Mouse (Mus musculus) CD8-positive naive resting alpha-beta T cell, adult 57 days (primary cell): ENCODE results near the gene Ear14. TPM values are rescaled to one million over a fixed set of nuclear protein-coding genes. Genes with fewer than 3 reads are reported as not detected.

Experiments used
- total RNA-seq: library from RNA; stranded (reverse); gene quantifications from one replicate; pipeline ENCODE4 v1.2.4, GENCODE M21; 2023

Ear14 gene
- not detected for total RNA-seq

DNA sequence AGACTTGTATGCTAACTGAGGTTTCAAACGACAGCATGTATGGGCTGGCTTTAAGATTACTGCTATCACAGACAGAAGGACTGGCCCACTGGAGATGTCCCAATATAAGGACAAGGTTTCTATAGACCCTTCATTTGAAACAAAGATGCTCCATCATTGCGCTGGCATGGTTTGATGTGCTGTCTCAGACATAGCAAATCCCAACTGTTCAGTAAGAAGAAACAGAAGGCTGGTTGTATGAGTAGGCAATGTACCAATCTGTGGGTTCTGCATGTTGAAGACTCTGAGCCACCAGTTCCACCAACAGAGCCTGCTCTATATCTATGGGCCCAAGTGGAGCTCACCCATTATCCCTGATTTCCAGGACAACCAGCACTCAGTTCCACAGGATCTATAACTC, at the start of gene Ear14:
TSS of gene Ear14 (plus strand) at position 277 of the 400 bp plus-strand sequence.

DNA sequence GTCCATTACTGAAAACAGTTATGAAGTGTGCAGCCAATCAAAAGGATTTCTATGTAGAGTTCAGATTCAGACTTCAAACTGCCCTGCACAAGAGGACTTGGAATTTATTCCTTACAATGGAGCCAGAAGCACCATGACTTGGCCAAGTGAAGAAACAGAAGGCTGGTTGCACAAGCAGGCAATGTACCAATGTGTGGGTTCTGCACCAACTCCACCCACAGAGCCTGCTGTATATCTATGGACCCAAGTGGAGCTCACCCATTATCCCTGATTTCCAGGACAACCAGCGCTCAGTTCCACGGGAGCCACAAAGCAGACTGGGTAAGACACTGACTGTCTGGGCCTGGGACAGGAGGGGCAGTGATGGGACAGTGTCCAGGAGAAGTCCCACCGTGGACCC, 41.2 kb upstream of the Ear14 start, which contains the start of gene Rnase2b:
TSS of gene Rnase2b (plus strand) at position 285 of the 400 bp plus-strand sequence.

DNA sequence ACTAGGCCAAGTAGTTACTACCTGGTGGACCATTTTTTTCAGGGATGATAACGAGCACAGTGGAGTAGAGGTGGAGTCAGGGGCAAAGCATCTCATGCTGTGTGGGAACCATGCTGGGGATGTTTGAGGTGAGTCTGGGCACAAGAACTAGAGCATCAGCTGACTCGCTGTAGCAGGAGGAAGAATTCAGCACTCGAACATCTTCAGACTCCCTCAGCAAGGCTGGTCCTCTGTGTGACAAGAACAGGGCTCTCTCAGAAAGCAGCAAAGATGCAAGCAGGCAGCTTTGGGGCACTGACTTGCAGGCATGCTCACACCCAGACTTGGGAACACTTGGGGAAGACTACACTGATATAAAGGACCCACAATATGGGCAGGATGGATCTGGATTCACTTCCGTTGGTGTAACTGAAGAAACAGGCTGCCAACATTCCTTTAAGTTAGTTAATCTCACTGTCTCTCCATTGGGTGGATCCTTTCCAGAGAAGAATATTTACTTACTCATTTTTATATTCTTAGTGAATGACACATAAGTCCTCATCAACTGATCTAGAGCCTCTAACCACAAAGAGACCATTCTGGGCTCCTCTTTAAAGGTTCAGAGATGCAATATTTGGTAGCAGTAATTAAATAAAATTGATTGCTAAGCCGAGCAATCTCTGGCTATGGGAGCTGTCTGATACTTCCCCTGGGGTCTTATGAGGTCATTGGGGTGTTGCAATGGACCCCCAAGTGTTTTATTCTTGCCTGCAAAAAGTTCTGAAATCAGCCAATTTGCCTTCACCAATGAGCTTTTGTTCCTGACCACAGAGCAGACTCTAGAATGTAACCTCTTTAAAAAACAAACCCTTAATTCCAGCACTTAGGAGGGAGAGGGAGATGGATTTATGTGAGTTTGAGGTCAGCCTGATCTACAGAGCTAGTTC, 3.8 kb upstream of the Ear14 start, which contains the start of gene Ang2:
TSS of gene Ang2 (minus strand) at position 51 of the 926 bp plus-strand sequence.

Other genes starting within 250 kb of the Ear14 start
- gene Pnp2, start 247.4 kb upstream of the Ear14 start, total RNA-seq: 0.58 TPM
- not detected for gene Rnase10, start 195.6 kb upstream of the Ear14 start, total RNA-seq
- gene Rnase9, start 161.5 kb upstream of the Ear14 start, total RNA-seq: not detected
- not detected for gene Rnase11, start 153.2 kb upstream of the Ear14 start, total RNA-seq
- gene Rnase12, start 145.7 kb upstream of the Ear14 start, total RNA-seq: not detected
- not detected for gene Olfr750, start 129.0 kb upstream of the Ear14 start, total RNA-seq
- 0.37 TPM for gene Rnase4, start 112.3 kb upstream of the Ear14 start, total RNA-seq
- gene Ang, start 112.2 kb upstream of the Ear14 start, total RNA-seq: 0.77 TPM
- gene Eddm3b, start 89.0 kb upstream of the Ear14 start, total RNA-seq: not detected
- 10.3 TPM for gene Rnase6, start 79.5 kb upstream of the Ear14 start, total RNA-seq
- gene Rnase1, start 56.6 kb upstream of the Ear14 start, total RNA-seq: 3.2 TPM
- not detected for gene Rnase2b, start 41.1 kb upstream of the Ear14 start, total RNA-seq
- gene Ang2, start 4.2 kb upstream of the Ear14 start, total RNA-seq: not detected
- not detected for gene Rnase2a, start 52.7 kb downstream of the Ear14 start, total RNA-seq
- not detected for gene Gm7247, start 158.4 kb downstream of the Ear14 start, total RNA-seq
- gene Vmn2r88, start 207.4 kb downstream of the Ear14 start, total RNA-seq: not detected
- not detected for gene Vmn2r89, start 248.5 kb downstream of the Ear14 start, total RNA-seq